Mouse (Mus musculus) CD4-positive naive resting alpha-beta T cell, adult 57 days (primary cell): ENCODE results near the gene Khk. TPM values are rescaled to one million over a fixed set of nuclear protein-coding genes. Genes with fewer than 3 reads are reported as not detected.

Source experiments
- total RNA-seq: library from RNA; stranded (reverse); gene quantifications from one replicate; pipeline ENCODE4 v1.2.4, GENCODE M21; 2023

Khk gene
- 17.7 TPM for total RNA-seq

GRCm38 (mm10) chr5:30921256-30922033 is at the start of gene Khk:
Khk (plus strand) TSS chr5:30921431.

GRCm38 (mm10) chr5:30888337-30889087 is 32.7 kb upstream of the Khk start, which contains the start of gene Agbl5:
Agbl5 (plus strand) TSS chr5:30888694.

GRCm38 (mm10) chr5:30907413-30908059 is 13.7 kb upstream of the Khk start, which contains the start of gene Ost4:
Ost4 (minus strand) TSS chr5:30907788.

GRCm38 (mm10) chr5:30913060-30913841 is 8.0 kb upstream of the Khk start, which contains the start of gene Emilin1:
Emilin1 (plus strand) TSS chr5:30913402.

GRCm38 (mm10) chr5:30944956-30945781 is 23.9 kb downstream of the Khk start, which contains the start of gene Cgref1:
Cgref1 (minus strand) TSS chr5:30945591.

GRCm38 (mm10) chr5:30959966-30960501 is 38.8 kb downstream of the Khk start, which contains the start of gene Preb:
Preb (minus strand) TSS chr5:30960361.

GRCm38 (mm10) chr5:30968416-30968815 is 47.2 kb downstream of the Khk start, which contains the start of gene Tcf23:
Tcf23 (plus strand) TSS chr5:30968662.

Other genes starting within 250 kb of the Khk start
- gene Dpysl5, start 209.9 kb upstream of the Khk start, total RNA-seq, result 0.35 TPM
- gene Mapre3, start 106.8 kb upstream of the Khk start, total RNA-seq, result 11.9 TPM
- 45.9 TPM for gene Tmem214, start 53.4 kb upstream of the Khk start, total RNA-seq
- gene Agbl5, start 32.7 kb upstream of the Khk start, total RNA-seq, result 9.6 TPM
- 132 TPM for gene Ost4, start 13.6 kb upstream of the Khk start, total RNA-seq
- gene Emilin1, start 8.0 kb upstream of the Khk start, total RNA-seq, result 2.7 TPM
- gene Cgref1, start 24.2 kb downstream of the Khk start, total RNA-seq, result not detected
- 177 TPM for gene Preb, start 38.9 kb downstream of the Khk start, total RNA-seq
- gene Tcf23, start 47.2 kb downstream of the Khk start, total RNA-seq, result not detected
- 33.8 TPM for gene Atraid, start 126.9 kb downstream of the Khk start, total RNA-seq
- gene Slc5a6, start 127.5 kb downstream of the Khk start, total RNA-seq, result 11.6 TPM
- gene Cad, start 133.3 kb downstream of the Khk start, total RNA-seq, result 43.7 TPM
- gene Dnajc5g, start 184.9 kb downstream of the Khk start, total RNA-seq, result not detected
- gene Slc30a3, start 186.8 kb downstream of the Khk start, total RNA-seq, result 1.2 TPM
- gene Trim54, start 195.3 kb downstream of the Khk start, total RNA-seq, result not detected
- gene Ucn, start 217.4 kb downstream of the Khk start, total RNA-seq, result not detected
- gene Mpv17, start 232.8 kb downstream of the Khk start, total RNA-seq, result 17.7 TPM